Mouse (Mus musculus): ENCODE measurements at regions not wholly inside any gene's neighbourhood (a gene's known extent, or its start where the extent isn't known, plus 50 kb on each side); places are given as distances from the start of the nearest gene placed in this dataset.

DNA sequence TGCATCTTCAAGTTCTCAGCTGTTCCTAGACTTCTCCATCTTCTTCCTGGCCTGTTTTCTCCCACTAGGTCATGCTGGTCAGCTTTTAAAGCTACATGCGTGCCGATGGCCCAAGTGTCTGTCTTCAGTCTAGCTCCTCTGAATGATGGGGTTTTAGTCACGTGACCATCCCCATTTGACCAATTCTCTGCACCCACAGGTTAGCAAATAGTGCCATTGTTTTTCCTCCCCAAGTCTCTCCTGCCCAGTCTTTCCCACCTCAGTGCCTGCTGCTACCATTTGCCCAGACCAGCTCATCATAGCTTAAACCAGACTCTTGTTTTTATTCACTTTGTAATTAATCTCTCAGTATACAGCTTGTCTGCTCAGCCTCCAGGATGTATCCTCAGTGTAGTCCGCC is 62.3 kb downstream of the Zfp706 start:
- no peak for TF ChIP-seq CTCF (IDR thresholded peaks at IDR 0.05; ENCODE audit: control insufficient read depth, insufficient read depth, insufficient replicate concordance, low read depth, low read length)
- no peak for TF ChIP-seq POLR2A (IDR thresholded peaks at IDR 0.05; ENCODE audit: control insufficient read depth, low read depth, low read length)

Data from testis, adult 2 months (tissue).